Mouse (Mus musculus) ES-Bruce4 (cell line): ENCODE measurements around the gene Iqce.

Experiments
- CTCF ChIP-seq: IDR thresholded peaks from one replicate; pipeline ENCODE4 v1.8.1; 2011; ENCODE audit warnings: low read depth, low read length
- POLR2A ChIP-seq: IDR thresholded peaks from one replicate; pipeline ENCODE4 v1.8.1; 2011; ENCODE audit warnings: low read length; ENCODE audit not compliant: insufficient read depth

DNA sequence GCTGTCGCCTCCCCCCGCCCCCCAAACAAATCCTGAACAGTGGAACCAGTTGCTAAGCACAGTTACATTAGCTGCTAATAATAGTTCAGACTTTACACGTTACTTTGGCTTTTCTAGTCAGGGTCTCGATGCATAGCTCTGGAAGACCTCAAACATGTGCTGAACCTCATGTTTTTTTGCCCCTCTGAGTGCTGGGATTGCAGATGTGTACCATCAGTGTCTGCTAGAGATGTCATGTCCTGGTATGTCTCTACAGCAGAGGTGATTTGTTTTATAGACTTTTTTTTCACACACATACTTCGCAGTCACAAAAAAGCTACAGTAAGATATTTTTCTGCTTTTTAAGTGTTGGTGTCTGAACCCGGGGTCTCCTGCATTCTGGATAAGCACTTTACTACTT, 30.1 kb downstream of the Iqce start:
- TF ChIP-seq CTCF (no peak), POLR2A (no peak)
